Mouse (Mus musculus) ES-Bruce4 (cell line): ENCODE measurements at regions not wholly inside any gene's neighbourhood (a gene's known extent, or its start where the extent isn't known, plus 50 kb on each side); places are given as distances from the start of the nearest gene placed in this dataset.

Experiments used
- CTCF ChIP-seq: IDR thresholded peaks from one replicate; pipeline ENCODE4 v1.8.1; 2011; ENCODE audit warnings: low read depth, low read length
- EP300 ChIP-seq: IDR thresholded peaks from 2 replicates; pipeline ENCODE4 v1.6.1; 2011; ENCODE audit warnings: low read depth, low read length; ENCODE audit not compliant: insufficient read depth
- POLR2A ChIP-seq: IDR thresholded peaks from one replicate; pipeline ENCODE4 v1.8.1; 2011; ENCODE audit warnings: low read length; ENCODE audit not compliant: insufficient read depth

DNA sequence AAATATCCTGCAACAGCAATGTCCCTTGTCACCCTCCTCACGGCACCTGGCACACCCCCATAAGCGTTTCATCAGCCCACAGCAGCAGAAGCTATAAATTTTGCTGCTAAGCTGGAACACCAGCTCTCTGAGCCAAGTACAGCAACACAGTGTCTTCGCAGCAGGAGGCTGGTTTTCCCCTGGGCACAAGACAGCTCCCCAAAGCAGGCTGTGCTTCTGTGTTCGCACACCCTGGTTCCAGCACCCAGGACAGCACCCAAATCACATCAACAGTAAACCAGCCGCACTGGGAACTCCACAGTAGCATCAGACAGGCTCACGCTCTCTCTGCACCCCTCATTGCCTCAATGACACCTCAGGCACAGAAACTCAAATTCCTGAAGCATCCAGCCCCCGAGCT, 64.8 kb upstream of the Smim23 start:
- TF ChIP-seq CTCF = no peak
- TF ChIP-seq POLR2A = no peak
- TF ChIP-seq EP300 = no peak
